33 mouse cellular contexts compared by ENCODE assay signal in the genomic region with DNA sequence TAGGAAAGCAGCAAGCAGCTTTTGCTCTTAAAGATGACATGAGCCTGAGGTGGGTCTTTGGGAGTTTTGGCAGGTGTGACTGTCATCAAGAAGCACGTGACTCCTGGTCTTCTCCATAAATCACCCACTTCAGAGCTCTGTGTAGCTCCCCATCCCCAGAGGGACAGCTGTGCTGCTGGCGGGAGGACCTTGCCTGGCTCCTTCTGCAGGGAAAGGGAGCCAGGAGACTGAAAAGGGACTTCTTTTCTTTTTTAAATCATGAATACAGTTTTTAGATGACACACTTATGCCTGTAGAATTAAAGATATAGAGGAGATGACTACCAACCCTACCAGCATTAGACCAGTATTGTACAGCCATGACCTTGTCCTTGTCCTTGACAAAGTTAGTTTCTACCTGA.
DNase-seq lines count a peak whose midpoint lies in the region; ATAC-seq and TF ChIP-seq lines count a peak whose summit lies in the region.
"Had no signal": no experiment of that assay in that cellular context is flagged by ENCODE, and none has a peak within 500 bp of the region (broad histone marks: within the 10 kb centered on the region; RNA-seq: fewer than 3 reads in every experiment).

No protein-coding gene starts in this region.

- H3K27ac ChIP-seq in heart, adult 2 months: peak overlapping the region; percentile 8; the same call in 1 of the 2 replicates
- H3K27ac ChIP-seq in left cerebral cortex, adult 2 months: peak overlapping the region; percentile 76
- H3K27ac ChIP-seq in cortical plate, adult 2 months (ENCODE audit: insufficient read depth, low read length): peak overlapping the region; percentile 59; the same call in 1 of the 2 replicates
- H3K27ac ChIP-seq: embryonic facial prominence, embryonic 12.5 days; forebrain, embryonic 15.5 days; hindbrain, embryonic 10.5 days; hindbrain, embryonic 15.5 days; limb, embryonic 10.5 days; limb, embryonic 15.5 days; liver, embryonic 13.5 days; midbrain, embryonic 12.5 days; neural tube, embryonic 12.5 days had no signal

- TF ChIP-seq EP300 in heart, adult 2 months (IDR thresholded peaks at IDR 0.05; ENCODE audit: insufficient read depth, low read depth, low read length): no peak

- H3K4me3 ChIP-seq in heart, adult 2 months: no peak overlapping the region
- no peak overlapping the region for H3K4me3 ChIP-seq in left cerebral cortex, adult 2 months
- H3K4me3 ChIP-seq in cortical plate, adult 2 months (ENCODE audit: insufficient read depth, low read length): no peak overlapping the region
- H3K4me3 ChIP-seq: embryonic facial prominence, embryonic 12.5 days; forebrain, embryonic 15.5 days; heart, embryonic 13.5 days; hindbrain, embryonic 10.5 days; hindbrain, embryonic 15.5 days; limb, embryonic 10.5 days; limb, embryonic 15.5 days; liver, embryonic 13.5 days; megakaryocyte, embryonic 14.5 days; midbrain, embryonic 12.5 days; myocyte; neural tube, embryonic 12.5 days had no signal

- WGBS in heart, adult 2 months: 65% methylated on average over 2 of the region's 2 CpGs

- no peak for TF ChIP-seq CTCF in heart, adult 2 months (IDR thresholded peaks at IDR 0.05)
- no peak for TF ChIP-seq CTCF in left cerebral cortex, adult 2 months (IDR thresholded peaks at IDR 0.05)
- TF ChIP-seq CTCF in cortical plate, adult 2 months (IDR thresholded peaks at IDR 0.05; ENCODE audit: extremely low read depth, insufficient read depth, low read length): no peak

- ATAC-seq in frontal cortex, adult (ENCODE audit: low TSS enrichment): peak; percentile 74
- ATAC-seq: forebrain, embryonic 15.5 days; lung, postnatal 0 days had no signal

- no peak for TF ChIP-seq POLR2A in heart, adult 2 months (IDR thresholded peaks at IDR 0.05; ENCODE audit: insufficient read depth, low read depth, low read length)
- no peak for TF ChIP-seq POLR2A in cortical plate, adult 2 months (IDR thresholded peaks at IDR 0.05; ENCODE audit: extremely low read depth, insufficient read depth, low read length)

- peaks cover 25% of the 10 kb centered on the region for H3K4me1 ChIP-seq in heart, adult 2 months (ENCODE audit: control insufficient read depth, insufficient read depth, low read length)
- H3K4me1 ChIP-seq in cortical plate, adult 2 months (ENCODE audit: control insufficient read depth, insufficient read depth, low read length): peaks cover 9% of the 10 kb centered on the region; the same call in 1 of the 2 replicates

- intact Hi-C loops in heart, adult 2 months (cut with DNase I): loop anchor here (2.0 kb wide), 1 partner anchor 35 kb away; no protein-coding TSS in a partner anchor
- intact Hi-C loops in heart, postnatal 36 days (cut with DNase I): no loop called here
- intact Hi-C loops in left cerebral cortex, adult 2 months (cut with DNase I): loop anchor here (1.0 to 2.0 kb wide), 2 partner anchors 29 to 41 kb away; no protein-coding TSS in a partner anchor
- intact Hi-C loops in left cerebral cortex, postnatal 14 days (cut with DNase I): loop anchor here (5.0 kb wide), 1 partner anchor 39 kb away; no protein-coding TSS in a partner anchor

- H3K27me3 ChIP-seq in heart, adult 2 months (ENCODE audit: control insufficient read depth, insufficient read depth, low read length): no peaks in the 10 kb centered on the region
- H3K27me3 ChIP-seq: embryonic facial prominence, embryonic 12.5 days; forebrain, embryonic 15.5 days; heart, embryonic 13.5 days; hindbrain, embryonic 15.5 days; limb, embryonic 15.5 days; liver, embryonic 13.5 days; midbrain, embryonic 12.5 days; neural tube, embryonic 12.5 days had no signal

- H3K79me2 ChIP-seq in heart, adult 2 months (replicated peaks; ENCODE audit: control insufficient read depth, insufficient read depth, low read length): no peaks in the 10 kb centered on the region

- no peak overlapping the region for H3K9ac ChIP-seq in heart, adult 2 months (ENCODE audit: low read depth, low read length)
- H3K9ac ChIP-seq: embryonic facial prominence, embryonic 12.5 days; forebrain, embryonic 15.5 days; heart, embryonic 13.5 days; hindbrain, embryonic 15.5 days; limb, embryonic 15.5 days; liver, embryonic 13.5 days; midbrain, embryonic 12.5 days; neural tube, embryonic 12.5 days had no signal

- no peak for DNase-seq in frontal cortex, postnatal 10 days (ENCODE audit: low spot score in 2 of 2)
- no peak for DNase-seq in heart, adult 2 months
- DNase-seq in heart, postnatal 36 days: no peak
- DNase-seq in left cerebral cortex, adult 2 months (ENCODE audit: extremely low spot score in 1 of 2, low spot score in 2 of 2): peak in 1 of 2 experiments; percentile 29
- DNase-seq in left cerebral cortex, postnatal 14 days (ENCODE audit: low spot score in 2 of 2): no peak
- DNase-seq in adrenal gland, adult (ENCODE audit: inconsistent age in 2 of 2, low spot score in 1 of 2): no peak
- DNase-seq: adrenal gland, postnatal 10 days; cerebellum, adult 11 months; cerebellum, adult 9-10 months; cerebellum, postnatal 36 days; embryo, embryonic 11 days; gastrocnemius, postnatal 10 days; kidney, adult 2 months; kidney, postnatal 36 days; layer of hippocampus, postnatal 36 days; liver, embryonic 13.5 days; lung, adult 18-20 months; lung, postnatal 4 days had no signal

- H3K36me3 ChIP-seq in heart, adult 2 months (ENCODE audit: control insufficient read depth, insufficient read depth, low read length): peaks cover 6% of the 10 kb centered on the region
- H3K36me3 ChIP-seq: embryonic facial prominence, embryonic 12.5 days; forebrain, embryonic 15.5 days; G1E; heart, embryonic 13.5 days; hindbrain, embryonic 10.5 days; hindbrain, embryonic 15.5 days; limb, embryonic 10.5 days; limb, embryonic 15.5 days; liver, embryonic 13.5 days; midbrain, embryonic 12.5 days; neural tube, embryonic 12.5 days had no signal

Comparison
In these comparisons a context has a peak if more than half of its experiments do, and no peak if none do; other contexts are left out.
1. H3K27ac ChIP-seq: peak in every context shown above with its lines; median percentile 76 in left cerebral cortex, adult 2 months; 59 in cortical plate, adult 2 months; 8 in heart, adult 2 months.